In genomic region chrX:68495144-68495493, GRCm38 (mm10) we compare ENCODE assay signal across 10 mouse cellular contexts.
DNase-seq lines count a peak whose midpoint lies in the region; ATAC-seq lines count a peak whose summit lies in the region.
"Had no signal": no experiment of that assay in that cellular context is flagged by ENCODE, and none has a peak within 500 bp of the region (broad histone marks: within the 10 kb centered on the region; RNA-seq: fewer than 3 reads in every experiment).

No protein-coding gene starts in this region.

- H3K27ac ChIP-seq in kidney, embryonic 15.5 days, result no peak overlapping the region
- H3K27ac ChIP-seq in limb, embryonic 10.5 days, result no peak overlapping the region
- no peak overlapping the region for H3K27ac ChIP-seq in midbrain, embryonic 15.5 days
- H3K27ac ChIP-seq: embryonic facial prominence, embryonic 13.5 days had no signal

- no peaks in the 10 kb centered on the region for H3K4me1 ChIP-seq in kidney, embryonic 15.5 days
- no peaks in the 10 kb centered on the region for H3K4me1 ChIP-seq in limb, embryonic 10.5 days
- H3K4me1 ChIP-seq in midbrain, embryonic 15.5 days, result no peaks in the 10 kb centered on the region
- H3K4me1 ChIP-seq: embryonic facial prominence, embryonic 13.5 days had no signal

- H3K4me2 ChIP-seq in kidney, embryonic 15.5 days, result no peak overlapping the region
- no peak overlapping the region for H3K4me2 ChIP-seq in midbrain, embryonic 15.5 days
- H3K4me2 ChIP-seq: embryonic facial prominence, embryonic 13.5 days had no signal

- no peak for ATAC-seq in kidney, embryonic 15.5 days (replicated peaks; ENCODE audit: low FRiP score)
- ATAC-seq in midbrain, embryonic 15.5 days (replicated peaks), result no peak

- no peaks in the 10 kb centered on the region for H3K27me3 ChIP-seq in kidney, embryonic 15.5 days
- no peaks in the 10 kb centered on the region for H3K27me3 ChIP-seq in limb, embryonic 10.5 days (ENCODE audit: low read depth, poor library complexity, severe bottlenecking)
- no peaks in the 10 kb centered on the region for H3K27me3 ChIP-seq in midbrain, embryonic 15.5 days (replicated peaks)
- H3K27me3 ChIP-seq: embryonic facial prominence, embryonic 13.5 days had no signal

- no peaks in the 10 kb centered on the region for H3K9me3 ChIP-seq in kidney, embryonic 15.5 days (replicated peaks)
- H3K9me3 ChIP-seq in limb, embryonic 10.5 days (replicated peaks), result no peaks in the 10 kb centered on the region
- no peaks in the 10 kb centered on the region for H3K9me3 ChIP-seq in midbrain, embryonic 15.5 days
- H3K9me3 ChIP-seq: embryonic facial prominence, embryonic 13.5 days had no signal

- peak; percentile 0 for DNase-seq in kidney, postnatal 14 days
- peak; percentile 1 for DNase-seq in adrenal gland, postnatal 25 days
- peak; percentile 66 for DNase-seq in gastrocnemius, adult 18-20 months (ENCODE audit: low spot score)
- DNase-seq in skeletal muscle tissue, adult 2 months (ENCODE audit: low read depth, low spot score), result peak; percentile 50
- no peak for DNase-seq in embryo, embryonic 11 days
- no peak for DNase-seq in limb, embryonic 10.5 days (ENCODE audit: low spot score)
- DNase-seq: right cerebral cortex, adult 18-20 months had no signal

- 65% methylated on average over 3 of the region's 3 CpGs for WGBS in kidney, embryonic 15.5 days
- WGBS in limb, embryonic 10.5 days, result 79% methylated on average over 3 of the region's 3 CpGs
- WGBS in midbrain, embryonic 15.5 days, result 69% methylated on average over 3 of the region's 3 CpGs

- no peaks in the 10 kb centered on the region for H3K36me3 ChIP-seq in kidney, embryonic 15.5 days
- H3K36me3 ChIP-seq in limb, embryonic 10.5 days, result no peaks in the 10 kb centered on the region
- no peaks in the 10 kb centered on the region for H3K36me3 ChIP-seq in midbrain, embryonic 15.5 days (replicated peaks)
- H3K36me3 ChIP-seq: embryonic facial prominence, embryonic 13.5 days had no signal

- H3K4me3 ChIP-seq in kidney, embryonic 15.5 days (replicated peaks), result no peak overlapping the region
- H3K4me3 ChIP-seq in limb, embryonic 10.5 days, result no peak overlapping the region
- H3K4me3 ChIP-seq in midbrain, embryonic 15.5 days, result no peak overlapping the region
- H3K4me3 ChIP-seq: embryonic facial prominence, embryonic 13.5 days had no signal

- no peak overlapping the region for H3K9ac ChIP-seq in kidney, embryonic 15.5 days
- no peak overlapping the region for H3K9ac ChIP-seq in midbrain, embryonic 15.5 days
- H3K9ac ChIP-seq: embryonic facial prominence, embryonic 13.5 days had no signal

Comparison
In these comparisons a context has a peak if more than half of its experiments do, and no peak if none do; other contexts are left out.
1. DNase-seq: peak in kidney, postnatal 14 days (single experiment), adrenal gland, postnatal 25 days (single experiment), gastrocnemius, adult 18-20 months (single experiment) and skeletal muscle tissue, adult 2 months (single experiment); none in embryo, embryonic 11 days (single experiment) and limb, embryonic 10.5 days (single experiment).